Mouse (Mus musculus): Measurements from ENCODE around the gene Ptprr. TPM values are rescaled to one million over a fixed set of nuclear protein-coding genes. Genes with fewer than 3 reads are reported as not detected.

Ptprr gene
- polyA plus RNA-seq, 1 experiment from 2014 or later, result 0.16 TPM

GRCm38 (mm10) chr10:116154707-116155106, 136.7 kb downstream of the Ptprr start:
- 54% methylated on average over 5 of the region's 5 CpGs for WGBS (ENCODE audit: insufficient replicate concordance)
- Histone ChIP-seq H3K36me3 (replicated peaks) (no peaks in the 10 kb centered on the region), H3K9ac (no peak overlapping the region), H3K27ac (replicated peaks) (no peak overlapping the region), H3K4me3 (replicated peaks) (no peak overlapping the region), H3K4me1 (replicated peaks) (no peaks in the 10 kb centered on the region), H3K4me2 (no peak overlapping the region), H3K9me3 (replicated peaks) (no peaks in the 10 kb centered on the region), H3K27me3 (no peaks in the 10 kb centered on the region)
- no peak for ATAC-seq (ENCODE audit: insufficient read depth)

GRCm38 (mm10) chr10:116156699-116157098, 138.7 kb downstream of the Ptprr start:
- no peaks in the 10 kb centered on the region for H3K36me3 ChIP-seq (replicated peaks)

GRCm38 (mm10) chr10:116162338-116162737, 144.3 kb downstream of the Ptprr start:
- WGBS (ENCODE audit: insufficient replicate concordance), result 49% methylated on average over 12 of the region's 12 CpGs
- ATAC-seq (ENCODE audit: insufficient read depth), result no peak
- H3K27ac ChIP-seq (replicated peaks), result no peak overlapping the region

More at GRCm38 (mm10) chr10:116156699-116157098, 138.7 kb downstream of the Ptprr start:
- H3K4me1 ChIP-seq (replicated peaks), result no peaks in the 10 kb centered on the region
- H3K9ac ChIP-seq, result no peak overlapping the region
- no peaks in the 10 kb centered on the region for H3K27me3 ChIP-seq
- no peak for ATAC-seq (ENCODE audit: insufficient read depth)
- H3K4me2 ChIP-seq, result no peak overlapping the region
- no peaks in the 10 kb centered on the region for H3K9me3 ChIP-seq (replicated peaks)
- H3K27ac ChIP-seq (replicated peaks), result no peak overlapping the region
- 13% methylated on average over 1 of the region's 1 CpGs for WGBS (ENCODE audit: insufficient replicate concordance)
- no peak overlapping the region for H3K4me3 ChIP-seq (replicated peaks)

GRCm38 (mm10) chr10:116175324-116175883, 157.4 kb downstream of the Ptprr start:
- 25% methylated on average over 10 of the region's 10 CpGs for whole genome bisulfite sequencing (ENCODE audit: insufficient replicate concordance)
- no peak overlapping the region for H3K4me2 ChIP-seq
- no peak overlapping the region for H3K9ac ChIP-seq
- no peaks in the 10 kb centered on the region for H3K27me3 ChIP-seq
- H3K9me3 ChIP-seq (replicated peaks), result no peaks in the 10 kb centered on the region
- H3K4me3 ChIP-seq (replicated peaks), result no peak overlapping the region
- H3K27ac ChIP-seq (replicated peaks), result no peak overlapping the region
- no peaks in the 10 kb centered on the region for H3K4me1 ChIP-seq (replicated peaks)
- H3K36me3 ChIP-seq (replicated peaks), result no peaks in the 10 kb centered on the region
- no peak for ATAC-seq (ENCODE audit: insufficient read depth)

More at GRCm38 (mm10) chr10:116162338-116162737, 144.3 kb downstream of the Ptprr start:
- Histone ChIP-seq H3K4me1 (replicated peaks) (no peaks in the 10 kb centered on the region), H3K9me3 (replicated peaks) (no peaks in the 10 kb centered on the region), H3K36me3 (replicated peaks) (no peaks in the 10 kb centered on the region), H3K4me2 (no peak overlapping the region), H3K9ac (no peak overlapping the region), H3K4me3 (replicated peaks) (no peak overlapping the region), H3K27me3 (no peaks in the 10 kb centered on the region)

GRCm38 (mm10) chr10:116177390-116178179, 159.6 kb downstream of the Ptprr start:
- no peak overlapping the region for H3K27ac ChIP-seq (replicated peaks)
- H3K36me3 ChIP-seq (replicated peaks), result no peaks in the 10 kb centered on the region
- H3K4me3 ChIP-seq (replicated peaks), result peak overlapping the region; percentile 25
- H3K4me2 ChIP-seq, result peak overlapping the region; percentile 50
- no peak overlapping the region for H3K9ac ChIP-seq
- 24% methylated on average over 21 of the region's 21 CpGs for WGBS (ENCODE audit: insufficient replicate concordance)
- no peaks in the 10 kb centered on the region for H3K9me3 ChIP-seq (replicated peaks)
- no peaks in the 10 kb centered on the region; the same call in 1 of the 2 replicates for H3K27me3 ChIP-seq
- no peaks in the 10 kb centered on the region for H3K4me1 ChIP-seq (replicated peaks)
- ATAC-seq (ENCODE audit: insufficient read depth), result no peak

- no peak overlapping the region for H3K4me2 ChIP-seq
- ATAC-seq (ENCODE audit: insufficient read depth), result no peak
- H3K9me3 ChIP-seq (replicated peaks), result no peaks in the 10 kb centered on the region
- no peaks in the 10 kb centered on the region; the same call in 1 of the 2 replicates for H3K27me3 ChIP-seq
- H3K4me1 ChIP-seq (replicated peaks), result peaks cover 4% of the 10 kb centered on the region
- 55% methylated on average over 5 of the region's 5 CpGs for WGBS (ENCODE audit: insufficient replicate concordance)
- H3K36me3 ChIP-seq (replicated peaks), result no peaks in the 10 kb centered on the region
- no peak overlapping the region for H3K4me3 ChIP-seq (replicated peaks)
- no peak overlapping the region for H3K27ac ChIP-seq (replicated peaks)
- H3K9ac ChIP-seq, result no peak overlapping the region
These were observed 163.2 kb downstream of the Ptprr start for GRCm38 (mm10) chr10:116181235-116181634.

GRCm38 (mm10) chr10:116182221-116182620, 164.2 kb downstream of the Ptprr start:
- Histone ChIP-seq H3K4me3 (replicated peaks) (no peak overlapping the region), H3K9me3 (replicated peaks) (no peaks in the 10 kb centered on the region), H3K4me1 (replicated peaks) (peaks cover 4% of the 10 kb centered on the region), H3K36me3 (replicated peaks) (no peaks in the 10 kb centered on the region), H3K4me2 (no peak overlapping the region), H3K27me3 (no peaks in the 10 kb centered on the region; the same call in 1 of the 2 replicates), H3K27ac (replicated peaks) (no peak overlapping the region), H3K9ac (no peak overlapping the region)
- 66% methylated on average over 5 of the region's 5 CpGs for WGBS (ENCODE audit: insufficient replicate concordance)
- ATAC-seq (ENCODE audit: insufficient read depth), result no peak

GRCm38 (mm10) chr10:116183258-116183657, 165.2 kb downstream of the Ptprr start:
- 23% methylated on average over 3 of the region's 3 CpGs for WGBS (ENCODE audit: insufficient replicate concordance)
- no peaks in the 10 kb centered on the region for H3K36me3 ChIP-seq (replicated peaks)
- peaks cover 4% of the 10 kb centered on the region for H3K4me1 ChIP-seq (replicated peaks)
- no peaks in the 10 kb centered on the region for H3K9me3 ChIP-seq (replicated peaks)
- peak; percentile 31; the same call in 1 of the 2 replicates for ATAC-seq (ENCODE audit: insufficient read depth)
- H3K27me3 ChIP-seq, result no peaks in the 10 kb centered on the region; the same call in 1 of the 2 replicates
- H3K4me3 ChIP-seq (replicated peaks), result no peak overlapping the region
- H3K27ac ChIP-seq (replicated peaks), result no peak overlapping the region
- no peak overlapping the region for H3K4me2 ChIP-seq
- H3K9ac ChIP-seq, result no peak overlapping the region

GRCm38 (mm10) chr10:116191724-116192123, 173.7 kb downstream of the Ptprr start:
- no peaks in the 10 kb centered on the region for H3K27me3 ChIP-seq
- H3K27ac ChIP-seq (replicated peaks), result no peak overlapping the region
- no peak overlapping the region for H3K4me3 ChIP-seq (replicated peaks)
- no peak for ATAC-seq (ENCODE audit: insufficient read depth)
- no peak overlapping the region for H3K4me2 ChIP-seq
- H3K9ac ChIP-seq, result no peak overlapping the region
- H3K9me3 ChIP-seq (replicated peaks), result no peaks in the 10 kb centered on the region
- no peaks in the 10 kb centered on the region for H3K4me1 ChIP-seq (replicated peaks)
- WGBS (ENCODE audit: insufficient replicate concordance), result 27% methylated on average over 2 of the region's 2 CpGs
- H3K36me3 ChIP-seq (replicated peaks), result no peaks in the 10 kb centered on the region

- no peak overlapping the region for H3K4me2 ChIP-seq
- H3K9me3 ChIP-seq (replicated peaks), result no peaks in the 10 kb centered on the region
- 65% methylated on average over 8 of the region's 8 CpGs for WGBS (ENCODE audit: insufficient replicate concordance)
- H3K9ac ChIP-seq, result no peak overlapping the region
- no peak overlapping the region for H3K4me3 ChIP-seq (replicated peaks)
- H3K27ac ChIP-seq (replicated peaks), result no peak overlapping the region
- H3K4me1 ChIP-seq (replicated peaks), result no peaks in the 10 kb centered on the region
- ATAC-seq (ENCODE audit: insufficient read depth), result no peak
- no peaks in the 10 kb centered on the region for H3K36me3 ChIP-seq (replicated peaks)
- no peaks in the 10 kb centered on the region for H3K27me3 ChIP-seq
These were observed 174.3 kb downstream of the Ptprr start for GRCm38 (mm10) chr10:116192293-116192692.

- 54% methylated on average over 8 of the region's 8 CpGs for WGBS (ENCODE audit: insufficient replicate concordance)
- no peak overlapping the region for H3K4me2 ChIP-seq
- ATAC-seq (ENCODE audit: insufficient read depth), result no peak
- no peaks in the 10 kb centered on the region for H3K9me3 ChIP-seq (replicated peaks)
- no peaks in the 10 kb centered on the region for H3K27me3 ChIP-seq
- H3K27ac ChIP-seq (replicated peaks), result no peak overlapping the region
- H3K9ac ChIP-seq, result no peak overlapping the region
- H3K4me3 ChIP-seq (replicated peaks), result no peak overlapping the region
- H3K36me3 ChIP-seq (replicated peaks), result no peaks in the 10 kb centered on the region
- no peaks in the 10 kb centered on the region for H3K4me1 ChIP-seq (replicated peaks)
These were observed 176.4 kb downstream of the Ptprr start for GRCm38 (mm10) chr10:116194409-116194808.

Measured in liver, embryonic 15.5 days (tissue).